Mouse (Mus musculus) liver, embryonic 11.5 days (tissue): Measurements from ENCODE around the gene Sertad2. TPM values are rescaled to one million over a fixed set of nuclear protein-coding genes. Genes with fewer than 3 reads are reported as not detected.

Experiments
- ATAC-seq: fragments of 200-750 bp; cut with Nextera tagmentation; replicated peaks from 2 replicates; pipeline ENCODE4 v1.8.0; 2017; ENCODE audit warnings: moderate number of reproducible peaks, mild to moderate bottlenecking, moderate TSS enrichment, moderate library complexity; ENCODE audit not compliant: low FRiP score
- DNase-seq: peaks from one replicate; pipeline ENCODE4 v3.0.0-alpha.2; 2017; ENCODE audit warnings: low spot score
- H3K27ac ChIP-seq: fragments of 300-500 bp; sonication (generic); 2 replicates; pipeline ENCODE4 v1.5.1; 2014; ENCODE audit warnings: mild to moderate bottlenecking, low read depth, low read length, control low read depth
- H3K27me3 ChIP-seq: fragments of 300-500 bp; sonication (generic); replicated peaks from 2 replicates; pipeline ENCODE4 v1.6.1; 2014; ENCODE audit warnings: low read length, mixed read lengths; ENCODE audit not compliant: control insufficient read depth, insufficient read depth
- H3K36me3 ChIP-seq: fragments of 300-500 bp; sonication (generic); 2 replicates; pipeline ENCODE4 v1.6.1; 2014; ENCODE audit warnings: mild to moderate bottlenecking, low read length, moderate library complexity, mixed read lengths; ENCODE audit not compliant: control insufficient read depth, insufficient read depth
- H3K4me1 ChIP-seq: fragments of 300-500 bp; sonication (generic); replicated peaks from 2 replicates; pipeline ENCODE4 v1.6.1; 2014; ENCODE audit warnings: low read length, mixed read lengths; ENCODE audit not compliant: control insufficient read depth, insufficient read depth
- H3K4me2 ChIP-seq: fragments of 300-500 bp; sonication (generic); 2 replicates; pipeline ENCODE4 v1.6.1; 2014; ENCODE audit warnings: mild to moderate bottlenecking, control low read depth, moderate library complexity
- H3K4me3 ChIP-seq: fragments of 300-500 bp; sonication (generic); 2 replicates; pipeline ENCODE4 v1.5.1; 2014; ENCODE audit warnings: low read depth, low read length, control low read depth
- H3K9ac ChIP-seq: fragments of 300-500 bp; sonication (generic); 2 replicates; pipeline ENCODE4 v1.6.1; 2014; ENCODE audit warnings: low read depth, low read length, control low read depth
- H3K9me3 ChIP-seq: fragments of 300-500 bp; sonication (generic); 2 replicates; pipeline ENCODE4 v1.6.1; 2016; ENCODE audit warnings: low read length, inconsistent platforms, mixed read lengths; ENCODE audit not compliant: control insufficient read depth
- WGBS: fragments of 180-500 bp; shearing (Covaris S2); extraction: QIAGEN DNeasy Blood & Tissue Kit; methylation state at CpG from one replicate; pipeline ENCODE4 v1.1.7; 2014; 5-methylcytosine and 5-hydroxymethylcytosine counted together
- polyA plus RNA-seq: library from polyadenylated mRNA; unstranded; fragments of >200 nt; fragmentation: Nextera tagmentation; extraction: Ambion mirVana; gene quantifications from 2 replicates; pipeline ENCODE4 v1.2.1, GENCODE M21; 2014

The Sertad2 gene
- polyA plus RNA-seq, 1 experiment from 2014 or later: 16.2 TPM

GRCm38 (mm10) chr11:20576046-20576635 is 33.1 kb downstream of the Sertad2 start:
- H3K4me2 ChIP-seq: no peak overlapping the region
- H3K27ac ChIP-seq: no peak overlapping the region

GRCm38 (mm10) chr11:20582758-20583157 is 39.7 kb downstream of the Sertad2 start:
- ATAC-seq: no peak
- 93% methylated on average over 2 of the region's 2 CpGs for WGBS
- DNase-seq: no peak
- Histone ChIP-seq H3K4me3 (no peak overlapping the region), H3K9me3 (no peaks in the 10 kb centered on the region), H3K27me3 (no peaks in the 10 kb centered on the region), H3K4me1 (peaks cover 3% of the 10 kb centered on the region; the same call in 1 of the 2 replicates), H3K9ac (no peak overlapping the region), H3K27ac (no peak overlapping the region), H3K36me3 (no peaks in the 10 kb centered on the region), H3K4me2 (no peak overlapping the region)

More at GRCm38 (mm10) chr11:20576046-20576635, 33.1 kb downstream of the Sertad2 start:
- DNase-seq: no peak
- Histone ChIP-seq H3K9me3 (no peaks in the 10 kb centered on the region), H3K4me1 (peaks cover 11% of the 10 kb centered on the region), H3K36me3 (no peaks in the 10 kb centered on the region), H3K27me3 (no peaks in the 10 kb centered on the region), H3K9ac (no peak overlapping the region), H3K4me3 (no peak overlapping the region)
- WGBS: 41% methylated on average over 8 of the region's 8 CpGs
- ATAC-seq: no peak

GRCm38 (mm10) chr11:20585297-20585696 is 42.2 kb downstream of the Sertad2 start:
- H3K9ac ChIP-seq: no peak overlapping the region
- H3K36me3 ChIP-seq: no peaks in the 10 kb centered on the region
- no peak overlapping the region for H3K4me3 ChIP-seq
- H3K9me3 ChIP-seq: no peaks in the 10 kb centered on the region
- H3K27me3 ChIP-seq: no peaks in the 10 kb centered on the region
- DNase-seq: no peak
- peaks cover 3% of the 10 kb centered on the region; the same call in 1 of the 2 replicates for H3K4me1 ChIP-seq
- no peak overlapping the region for H3K4me2 ChIP-seq
- H3K27ac ChIP-seq: no peak overlapping the region
- WGBS: 60% methylated on average over 1 of the region's 1 CpGs
- ATAC-seq: no peak

GRCm38 (mm10) chr11:20586180-20586579 is 43.1 kb downstream of the Sertad2 start:
- Histone ChIP-seq H3K27ac (no peak overlapping the region), H3K9me3 (no peaks in the 10 kb centered on the region), H3K36me3 (no peaks in the 10 kb centered on the region), H3K27me3 (no peaks in the 10 kb centered on the region), H3K9ac (no peak overlapping the region), H3K4me1 (no peaks in the 10 kb centered on the region; the same call in 1 of the 2 replicates), H3K4me2 (no peak overlapping the region), H3K4me3 (no peak overlapping the region)
- DNase-seq (no peak), ATAC-seq (no peak)

GRCm38 (mm10) chr11:20589393-20589792 is 46.3 kb downstream of the Sertad2 start:
- ATAC-seq (no peak), DNase-seq (no peak)
- Histone ChIP-seq H3K27me3 (no peaks in the 10 kb centered on the region), H3K27ac (no peak overlapping the region), H3K36me3 (no peaks in the 10 kb centered on the region), H3K4me1 (no peaks in the 10 kb centered on the region; the same call in 1 of the 2 replicates), H3K9me3 (no peaks in the 10 kb centered on the region), H3K4me2 (no peak overlapping the region), H3K4me3 (no peak overlapping the region), H3K9ac (no peak overlapping the region)
- 57% methylated on average over 2 of the region's 2 CpGs for WGBS

- H3K4me1 ChIP-seq: no peaks in the 10 kb centered on the region; the same call in 1 of the 2 replicates
- WGBS: 69% methylated on average over 3 of the region's 3 CpGs
- H3K9me3 ChIP-seq: no peaks in the 10 kb centered on the region
- H3K9ac ChIP-seq: no peak overlapping the region
- H3K36me3 ChIP-seq: no peaks in the 10 kb centered on the region
- no peak overlapping the region for H3K4me2 ChIP-seq
- H3K27ac ChIP-seq: no peak overlapping the region
- no peaks in the 10 kb centered on the region for H3K27me3 ChIP-seq
- ATAC-seq (no peak), DNase-seq (no peak)
- no peak overlapping the region for H3K4me3 ChIP-seq
Observed at GRCm38 (mm10) chr11:20592010-20592409, 49.0 kb downstream of the Sertad2 start.

- no peak for DNase-seq
- H3K27ac ChIP-seq: no peak overlapping the region
Observed at GRCm38 (mm10) chr11:20594229-20595201, 51.5 kb downstream of the Sertad2 start.

GRCm38 (mm10) chr11:20603066-20603812 is 60.2 kb downstream of the Sertad2 start:
- Histone ChIP-seq H3K4me1 (0 out of 2 replicates have a peak, but pooled peaks cover under 1% of the 10 kb centered on the region), H3K27me3 (no peaks in the 10 kb centered on the region), H3K9me3 (no peaks in the 10 kb centered on the region), H3K4me2 (no peak overlapping the region), H3K27ac (no peak overlapping the region), H3K9ac (no peak overlapping the region), H3K36me3 (no peaks in the 10 kb centered on the region), H3K4me3 (no peak overlapping the region)
- no peak for ATAC-seq
- DNase-seq: no peak
- WGBS: 70% methylated on average over 24 of the region's 24 CpGs

More at GRCm38 (mm10) chr11:20594229-20595201, 51.5 kb downstream of the Sertad2 start:
- no peak for ATAC-seq
- WGBS: 67% methylated on average over 22 of the region's 22 CpGs
- no peaks in the 10 kb centered on the region for H3K4me1 ChIP-seq
- no peaks in the 10 kb centered on the region for H3K36me3 ChIP-seq
- no peaks in the 10 kb centered on the region for H3K9me3 ChIP-seq
- H3K27me3 ChIP-seq: no peaks in the 10 kb centered on the region
- H3K4me2 ChIP-seq: no peak overlapping the region
- H3K4me3 ChIP-seq: no peak overlapping the region
- H3K9ac ChIP-seq: no peak overlapping the region
